Mouse (Mus musculus): ENCODE results near the gene Krtap21-1. TPM values are rescaled to one million over a fixed set of nuclear protein-coding genes. Genes with fewer than 3 reads are reported as not detected.

The Krtap21-1 gene
- polyA plus RNA-seq (2014; fragmentation: Illumina TruSeq; extraction: RNeasy Lipid Tissue Mini Kit (QIAGEN cat#74804); ENCODE audit: low read depth, low replicate concordance), result not detected

GRCm38 (mm10) chr16:89403768-89404167, at the start of gene Krtap21-1:
Gene Krtap21-1 (minus strand): TSS chr16:89403868.

DNA sequence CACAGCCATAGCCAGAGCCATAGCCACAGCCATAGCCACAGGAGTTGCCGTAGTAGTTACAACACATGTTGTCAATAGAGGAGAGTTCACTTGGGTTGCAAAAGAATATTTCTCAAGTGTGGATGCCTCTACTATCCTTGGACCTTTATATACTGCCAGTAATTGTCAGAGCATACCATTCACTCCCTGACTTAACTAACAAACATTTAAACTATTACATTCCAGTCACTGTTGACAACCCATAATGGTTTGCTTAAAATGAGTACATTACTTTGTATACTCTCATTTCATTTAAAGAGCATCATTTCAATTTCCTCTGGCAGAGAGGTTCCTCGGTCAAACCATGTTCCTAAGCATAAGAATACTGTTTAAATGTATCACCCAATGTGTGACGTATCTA, 16.3 kb upstream of the Krtap21-1 start, which contains the start of gene Krtap6-2:
Krtap6-2 (minus strand) TSS at position 101 of the 400 bp plus-strand sequence.

Other genes starting within 250 kb of the Krtap21-1 start
- gene Gm9789, start 245.9 kb downstream of the Krtap21-1 start, polyA plus RNA-seq (2014; fragmentation: Illumina TruSeq; extraction: RNeasy Lipid Tissue Mini Kit (QIAGEN cat#74804); ENCODE audit: low read depth, low replicate concordance), result not detected
- gene Gm7735, start 234.4 kb downstream of the Krtap21-1 start, polyA plus RNA-seq (2014; fragmentation: Illumina TruSeq; extraction: RNeasy Lipid Tissue Mini Kit (QIAGEN cat#74804); ENCODE audit: low read depth, low replicate concordance), result not detected
- gene 1110057P08Rik, start 229.1 kb downstream of the Krtap21-1 start, polyA plus RNA-seq (2014; fragmentation: Illumina TruSeq; extraction: RNeasy Lipid Tissue Mini Kit (QIAGEN cat#74804); ENCODE audit: low read depth, low replicate concordance), result not detected
- gene Krtap20-2, start 198.0 kb downstream of the Krtap21-1 start, polyA plus RNA-seq (2014; fragmentation: Illumina TruSeq; extraction: RNeasy Lipid Tissue Mini Kit (QIAGEN cat#74804); ENCODE audit: low read depth, low replicate concordance), result not detected
- not detected for gene Krtap6-2, start 16.2 kb upstream of the Krtap21-1 start, polyA plus RNA-seq (2014; fragmentation: Illumina TruSeq; extraction: RNeasy Lipid Tissue Mini Kit (QIAGEN cat#74804); ENCODE audit: low read depth, low replicate concordance)
- not detected for gene Krtap8-1, start 84.1 kb upstream of the Krtap21-1 start, polyA plus RNA-seq (2014; fragmentation: Illumina TruSeq; extraction: RNeasy Lipid Tissue Mini Kit (QIAGEN cat#74804); ENCODE audit: low read depth, low replicate concordance)
- gene Krtap7-1, start 104.5 kb upstream of the Krtap21-1 start, polyA plus RNA-seq (2014; fragmentation: Illumina TruSeq; extraction: RNeasy Lipid Tissue Mini Kit (QIAGEN cat#74804); ENCODE audit: low read depth, low replicate concordance), result not detected
- gene Krtap11-1, start 167.3 kb upstream of the Krtap21-1 start, polyA plus RNA-seq (2014; fragmentation: Illumina TruSeq; extraction: RNeasy Lipid Tissue Mini Kit (QIAGEN cat#74804); ENCODE audit: low read depth, low replicate concordance), result not detected